Mouse (Mus musculus) thymus, postnatal 25 days (tissue): ENCODE measurements around the gene Gins3.
"Not testable (repeated sequence)": the region's sequence is repeated elsewhere in the genome, so short reads cannot be mapped to it uniquely, and the experiment has no call there.

Experiments
- DNase-seq: peaks from one replicate; pipeline ENCODE4 v3.0.0; 2022

The Gins3 gene

DNA sequence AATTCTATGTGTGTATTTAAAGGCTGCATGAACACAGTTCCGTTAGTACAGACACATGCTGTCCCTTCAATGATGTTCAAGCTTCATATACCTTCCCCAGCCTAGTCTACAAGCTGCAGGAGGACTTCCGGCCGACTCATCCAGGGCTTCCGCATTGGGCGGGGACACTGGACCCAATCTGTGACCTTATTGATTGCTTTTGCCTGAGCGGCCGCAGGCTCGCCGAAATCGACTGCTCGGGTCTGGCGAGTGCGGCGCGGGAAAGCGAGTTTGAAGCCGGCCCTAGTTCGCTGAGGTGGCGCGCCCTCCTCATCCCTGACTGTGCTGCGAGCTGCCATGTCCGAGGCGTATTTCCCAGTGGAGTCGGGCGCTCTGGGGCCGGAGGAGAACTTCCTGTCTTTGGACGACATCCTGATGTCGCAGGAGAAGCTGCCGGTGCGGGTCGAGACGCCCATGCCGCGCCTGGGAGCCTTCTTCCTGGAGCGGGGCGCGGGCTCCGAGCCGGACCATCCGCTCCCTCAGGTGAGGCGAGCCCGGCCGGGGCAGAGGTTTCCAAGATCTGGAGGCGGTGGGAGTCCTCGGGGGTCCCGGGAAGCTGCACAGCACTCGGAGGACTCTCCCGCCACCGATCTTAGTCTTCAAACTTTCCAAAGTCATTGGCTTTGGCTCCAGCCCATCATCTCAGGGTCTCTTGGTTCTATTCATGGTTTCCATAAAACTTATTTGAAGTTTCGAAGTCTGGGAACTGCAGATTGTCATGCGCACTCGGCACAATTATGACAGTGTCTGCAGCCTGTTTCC, at the start of gene Gins3:
Gene Gins3, plus strand, starts transcription at position 192 of the 801 bp plus-strand sequence.
- DNase-seq = peak; percentile 94

- DNase-seq = no peak
These were observed 45.9 kb upstream of the Gins3 start for GRCm38 (mm10) chr8:95587339-95587738.

DNA sequence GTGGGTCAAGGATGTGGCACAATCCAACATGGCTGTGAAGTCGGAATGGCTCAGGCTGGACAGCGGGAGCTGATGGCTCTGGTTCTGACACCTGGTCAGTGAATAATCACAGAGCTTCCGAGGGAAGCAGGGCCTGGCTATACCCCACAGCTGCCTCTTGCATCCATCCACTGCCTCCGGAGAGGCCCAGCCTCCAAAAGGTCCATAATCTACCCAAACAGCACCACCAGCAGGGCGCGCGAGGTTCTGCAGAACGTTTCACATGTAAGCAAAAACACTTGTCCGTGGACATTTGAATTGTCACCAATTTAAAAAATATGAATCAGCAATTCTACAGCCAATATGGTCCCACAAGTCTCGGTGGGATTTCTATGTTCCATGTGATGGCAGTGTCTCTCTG, 44.0 kb upstream of the Gins3 start:
- DNase-seq = no peak

DNA sequence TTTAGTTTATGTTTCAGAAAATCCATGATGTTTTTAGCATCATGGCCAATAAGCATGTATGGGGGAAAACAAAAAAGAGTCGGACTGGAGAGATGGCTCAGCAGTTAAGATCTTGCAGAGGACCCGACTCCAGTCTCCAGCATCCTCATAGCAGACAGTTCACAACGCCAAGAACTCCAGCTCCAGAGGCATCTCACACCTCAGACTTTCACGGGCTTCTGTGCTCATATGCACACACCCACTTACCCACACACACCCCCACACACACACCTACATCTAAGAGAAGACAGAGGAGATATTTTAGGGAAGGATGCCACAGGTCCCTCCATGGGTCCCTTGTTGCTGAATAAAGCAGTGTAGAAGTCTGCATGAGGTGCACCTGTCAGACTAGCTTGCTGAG, 42.7 kb upstream of the Gins3 start:
- DNase-seq = no peak

GRCm38 (mm10) chr8:95592131-95592780, 41.0 kb upstream of the Gins3 start:
- no peak for DNase-seq

DNA sequence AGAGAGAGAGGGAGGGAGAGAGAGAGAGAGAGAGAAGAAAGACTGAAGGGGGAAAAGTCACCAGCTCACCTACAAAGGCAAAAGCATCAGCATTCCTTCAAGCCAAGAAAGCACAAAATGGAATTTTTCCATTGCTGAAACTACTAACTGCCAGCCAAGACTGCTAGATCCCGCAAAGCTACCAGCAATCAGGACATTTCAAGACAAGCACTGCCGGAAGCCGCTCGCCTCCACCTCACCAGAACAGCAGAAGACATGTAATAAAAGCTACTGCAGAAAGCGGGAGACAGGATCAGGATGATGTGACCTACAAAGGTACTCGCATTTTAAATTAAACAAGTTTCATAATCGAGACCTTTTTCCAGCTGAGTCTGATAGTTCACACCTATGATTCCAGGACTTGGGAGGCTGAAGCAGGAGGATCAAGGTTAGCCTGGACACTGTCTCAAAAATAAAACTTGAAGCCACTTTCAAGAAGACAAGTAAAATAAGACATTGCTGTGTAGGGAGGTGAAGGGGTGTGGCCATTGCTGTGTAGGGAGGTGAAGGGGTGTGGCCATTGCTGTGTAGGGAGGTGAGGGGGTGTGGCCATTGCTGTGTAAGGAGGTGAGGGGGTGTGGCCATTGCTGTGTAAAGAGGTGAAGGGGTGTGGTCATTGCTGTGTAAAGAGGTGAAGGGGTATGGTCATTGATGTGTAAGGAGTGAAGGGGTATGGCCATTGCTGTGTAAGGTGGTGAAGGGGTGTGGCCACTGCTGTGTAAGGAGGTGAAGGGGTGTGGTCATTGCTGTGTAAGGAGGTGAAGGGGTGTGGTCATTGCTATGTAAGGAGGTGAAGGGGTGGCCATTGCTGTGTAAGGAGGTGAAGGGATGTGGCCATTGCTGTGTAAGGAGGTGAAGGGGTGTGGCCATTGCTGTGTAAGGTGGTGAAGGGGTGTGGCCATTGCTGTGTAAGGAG, 39.5 kb upstream of the Gins3 start:
- no peak for DNase-seq

GRCm38 (mm10) chr8:95595131-95595530, 38.1 kb upstream of the Gins3 start:
- DNase-seq = no peak

DNA sequence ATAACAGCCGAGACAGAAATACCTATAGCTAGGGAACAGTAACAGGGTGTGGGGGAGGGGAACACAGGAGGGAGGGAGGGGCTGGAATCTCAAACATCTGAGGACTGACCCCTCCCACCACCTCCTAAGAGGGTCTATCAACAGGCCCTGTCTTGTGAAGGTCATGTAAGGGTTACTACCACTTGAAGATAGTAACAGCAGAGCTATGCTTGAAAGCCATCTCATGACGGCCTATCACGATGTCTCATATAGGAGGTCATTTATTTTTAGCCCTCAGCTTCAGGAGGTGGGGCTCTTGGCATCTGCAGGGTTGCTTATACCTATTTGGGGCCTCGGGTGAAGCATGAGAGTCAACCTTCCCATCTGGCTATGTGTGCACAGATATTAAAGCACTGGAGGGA, 36.4 kb upstream of the Gins3 start:
- no peak for DNase-seq

DNA sequence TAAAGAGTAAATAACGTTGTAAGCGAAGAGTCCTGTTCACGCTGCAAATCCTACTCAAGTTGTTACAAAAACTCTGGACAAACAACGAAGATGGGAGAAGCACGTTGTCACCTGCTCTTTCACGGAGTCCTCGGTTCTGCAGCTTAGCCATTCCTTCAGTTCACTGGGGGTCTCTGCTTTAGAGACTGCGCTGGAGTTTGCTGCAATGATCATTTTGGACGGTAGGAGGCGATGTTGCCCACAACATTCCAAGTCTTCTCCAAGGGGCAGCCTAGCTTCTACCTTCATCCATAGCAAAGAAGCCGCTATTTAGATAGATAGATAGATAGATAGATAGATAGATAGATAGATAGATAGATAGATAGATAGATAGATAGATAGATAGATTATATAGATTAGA, 33.4 kb upstream of the Gins3 start:
- DNase-seq = peak; percentile 55

DNA sequence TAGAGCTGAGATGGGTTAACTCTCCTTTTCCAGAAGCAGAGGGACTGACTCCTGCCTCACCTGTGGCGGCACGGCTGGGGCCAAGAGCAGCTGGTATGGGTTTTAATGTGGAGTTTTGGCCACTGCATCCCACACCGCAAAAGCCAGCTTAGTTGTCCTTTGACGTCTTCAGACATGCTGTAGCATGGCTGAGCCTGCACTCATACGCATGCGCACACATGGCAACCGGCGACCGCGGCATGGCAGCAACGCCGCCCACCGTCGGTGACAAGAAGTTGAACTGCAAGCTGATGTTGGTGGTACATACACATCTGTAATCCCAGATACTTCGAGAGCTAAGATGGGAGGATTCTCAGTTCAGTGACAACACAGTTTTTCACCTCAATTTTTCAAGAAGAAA, 31.9 kb upstream of the Gins3 start:
- DNase-seq = no peak

DNA sequence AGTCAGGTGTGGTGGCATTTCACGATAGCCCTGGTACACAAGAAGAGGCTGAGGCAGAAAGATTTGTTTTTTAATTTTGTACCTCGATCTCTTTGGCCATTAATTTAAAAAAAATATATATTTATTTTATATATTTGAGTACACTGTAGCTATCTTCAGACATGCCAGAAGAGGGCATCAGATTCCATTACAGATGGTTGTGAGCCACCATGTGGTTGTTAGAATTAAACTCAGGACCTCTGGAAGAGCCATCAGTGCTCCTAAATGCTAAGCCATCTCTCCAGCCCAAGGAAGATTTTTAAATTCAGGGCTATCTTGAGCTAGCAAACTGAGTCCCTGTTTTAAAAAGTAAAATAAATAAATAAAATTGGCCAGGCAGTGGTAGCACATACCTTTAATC, 31.1 kb upstream of the Gins3 start:
- DNase-seq = no peak

DNA sequence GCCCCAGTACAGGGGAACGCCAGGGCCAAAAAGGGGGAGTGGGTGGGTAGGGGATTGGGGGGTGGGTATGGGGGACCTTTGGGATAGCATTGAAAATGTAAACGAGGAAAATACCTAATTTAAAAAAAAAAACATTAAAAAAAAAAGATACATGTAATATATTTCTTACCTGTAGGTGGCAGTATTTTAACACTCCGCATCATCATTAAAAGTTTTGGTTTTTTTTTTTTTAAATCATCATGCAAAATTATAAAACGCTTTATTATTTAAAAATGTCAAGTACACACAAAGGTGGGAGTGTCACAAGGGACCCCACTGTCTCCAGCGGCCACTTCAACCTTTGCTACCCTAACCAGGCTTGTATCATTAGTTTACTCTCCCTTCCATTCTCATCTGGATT, 26.7 kb upstream of the Gins3 start:
- not testable (repeated sequence) for DNase-seq

DNA sequence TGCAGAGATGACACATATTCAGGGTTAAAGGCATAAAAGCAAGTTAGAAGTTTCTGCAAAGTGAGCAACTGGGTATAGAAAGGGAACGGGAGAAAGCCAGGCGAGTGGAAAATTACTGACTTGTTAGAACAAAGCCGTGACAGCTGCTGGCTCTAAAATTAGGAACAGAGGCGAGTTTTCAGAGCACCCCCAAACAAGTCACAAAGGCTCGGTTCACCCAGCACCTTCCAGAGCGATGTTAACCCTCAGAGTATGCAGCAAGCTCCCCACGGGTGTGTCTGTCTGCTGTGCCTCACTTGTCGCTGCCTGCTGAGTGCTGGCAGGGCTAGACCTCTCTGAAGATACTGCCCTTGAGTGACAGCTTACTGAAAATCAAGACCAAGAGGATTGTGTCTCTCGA, 26.0 kb upstream of the Gins3 start:
- DNase-seq = no peak

DNA sequence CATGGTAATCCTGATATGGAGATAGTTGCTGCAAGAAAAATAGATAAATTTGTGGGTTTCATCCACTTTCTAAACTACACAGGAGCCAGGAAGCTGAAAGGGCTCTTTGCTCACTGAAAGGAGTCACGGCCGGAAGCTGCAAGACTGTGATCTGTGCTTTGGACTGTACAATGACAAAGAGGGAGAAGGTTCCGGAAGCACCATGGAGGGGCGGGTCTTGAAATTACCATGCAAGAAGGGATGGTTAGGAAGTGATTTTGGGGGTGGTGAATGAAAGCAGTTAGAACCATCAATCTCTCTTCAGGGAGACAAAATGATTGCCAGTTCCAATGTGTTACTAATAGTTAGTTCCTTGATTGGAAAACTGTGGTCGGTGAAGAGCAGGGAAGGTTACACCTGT, 23.8 kb upstream of the Gins3 start:
- DNase-seq = no peak

- no peak for DNase-seq
These were observed 22.5 kb upstream of the Gins3 start for GRCm38 (mm10) chr8:95610749-95611148.

GRCm38 (mm10) chr8:95611769-95612168, 21.5 kb upstream of the Gins3 start:
- DNase-seq = no peak

GRCm38 (mm10) chr8:95616383-95616782, 16.9 kb upstream of the Gins3 start:
- no peak for DNase-seq

DNA sequence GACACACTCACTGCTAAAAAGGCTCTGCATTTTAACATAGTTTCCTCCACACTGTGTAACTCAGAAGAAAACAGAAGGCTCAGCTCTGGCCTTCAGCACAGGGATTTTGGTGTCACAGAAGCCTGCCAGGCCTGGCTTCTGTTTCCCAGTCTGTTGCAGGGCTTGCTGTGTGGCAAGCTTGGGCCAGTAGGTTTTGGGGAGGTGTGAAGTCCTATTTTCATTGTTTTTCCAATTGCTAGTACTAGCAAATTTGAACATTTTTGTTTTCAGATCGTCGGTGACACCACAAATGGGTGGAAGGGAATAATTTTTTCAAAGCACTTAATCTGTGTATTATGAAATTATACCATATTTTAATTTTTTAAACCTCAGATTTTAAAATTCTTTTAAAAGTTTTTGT, 13.2 kb upstream of the Gins3 start:
- DNase-seq = no peak

DNA sequence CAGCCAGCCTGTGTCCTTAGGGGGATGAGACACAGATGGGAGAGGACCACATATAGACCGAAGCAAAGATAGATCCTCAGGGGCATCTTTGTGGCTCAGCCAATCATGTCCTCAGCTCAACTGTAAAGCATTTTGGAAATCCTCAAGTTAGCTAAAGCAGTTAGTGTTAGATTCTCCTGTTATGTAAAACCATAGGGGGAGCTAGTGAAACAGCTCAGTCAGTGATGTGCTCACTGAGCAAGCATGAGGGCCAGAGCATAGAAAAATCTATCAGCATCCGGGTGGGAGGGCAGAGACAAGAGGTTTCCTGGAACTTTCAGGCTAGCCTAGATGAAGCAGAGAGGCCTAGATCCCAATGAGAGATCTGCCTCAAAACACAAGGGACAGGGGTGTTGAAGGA, 8.4 kb upstream of the Gins3 start:
- DNase-seq = no peak

GRCm38 (mm10) chr8:95632840-95633239, 413 bp upstream of the Gins3 start:
- no peak for DNase-seq

DNA sequence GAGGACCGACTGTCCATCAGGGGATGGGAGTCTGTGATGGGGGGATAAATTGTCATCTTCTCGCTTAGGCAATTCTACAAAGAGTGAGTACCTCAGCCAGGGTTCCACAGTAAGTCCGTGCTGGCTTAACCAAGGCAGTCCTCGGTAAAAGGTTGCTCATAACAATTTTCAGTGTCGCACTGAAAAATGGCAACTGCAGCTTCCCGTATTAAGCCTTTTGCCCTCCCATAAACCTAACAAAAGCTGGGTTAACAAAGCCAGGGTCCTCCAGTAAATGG, 749 bp downstream of the Gins3 start:
- peak; percentile 6 for DNase-seq

DNA sequence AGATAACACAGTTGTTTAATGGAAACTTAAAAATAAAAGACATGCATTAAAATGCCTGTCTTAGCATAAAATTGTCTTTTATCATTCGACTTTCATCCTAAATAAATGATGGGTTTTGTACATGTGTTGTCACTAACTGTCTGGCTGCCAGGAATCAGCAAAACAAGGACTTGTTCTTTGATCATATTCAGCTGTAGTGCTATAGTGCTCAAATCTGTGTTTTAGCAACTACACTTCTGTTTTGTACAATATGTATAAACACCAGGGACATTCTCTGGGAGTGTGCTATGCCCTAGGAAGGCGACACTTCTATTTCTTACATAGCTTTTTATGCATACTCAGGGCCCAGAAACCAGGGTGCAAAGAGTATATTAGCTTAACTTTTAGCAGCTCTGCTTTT, 11.7 kb downstream of the Gins3 start:
- no peak for DNase-seq

- no peak for DNase-seq
These were observed 15.0 kb downstream of the Gins3 start for GRCm38 (mm10) chr8:95648251-95648650.

GRCm38 (mm10) chr8:95653351-95653750, 20.1 kb downstream of the Gins3 start:
- no peak for DNase-seq
